Mouse (Mus musculus): ENCODE data around the gene Rngtt.
"Not testable (repeated sequence)": the region's sequence is repeated elsewhere in the genome, so short reads cannot be mapped to it uniquely, and the experiment has no call there.

Rngtt gene

DNA sequence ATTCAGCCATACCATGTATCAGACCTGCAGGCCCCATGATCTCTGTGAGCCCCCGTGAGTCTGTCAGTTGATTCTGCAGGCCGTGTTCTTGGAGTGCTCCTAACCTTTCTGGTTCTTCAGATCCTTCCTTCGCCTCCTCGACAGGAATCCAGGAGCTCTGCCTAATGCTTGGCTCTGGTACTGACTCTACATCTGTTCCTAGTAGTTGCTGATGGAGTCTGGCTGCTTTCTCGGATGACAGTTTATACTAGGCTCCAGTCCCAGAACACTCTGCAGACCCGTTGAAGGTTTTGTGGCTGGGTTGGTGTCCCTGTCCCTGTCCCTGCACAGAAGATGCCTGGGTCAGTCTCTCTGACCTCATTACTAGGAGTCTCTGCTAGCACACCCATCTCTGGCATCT lies 131.8 kb downstream of the Rngtt start:
- DNase-seq (ENCODE audit: low spot score), result no peak

GRCm38 (mm10) chr4:33446265-33446664 lies 136.2 kb downstream of the Rngtt start:
- DNase-seq (ENCODE audit: low spot score), result no peak

- DNase-seq (ENCODE audit: low spot score), result no peak
Measured at GRCm38 (mm10) chr4:33446881-33447280, 136.8 kb downstream of the Rngtt start.

- DNase-seq (ENCODE audit: low spot score), result not testable (repeated sequence)
Measured at GRCm38 (mm10) chr4:33450356-33450755, 140.2 kb downstream of the Rngtt start.

- no peak for DNase-seq (ENCODE audit: low spot score)
Measured at GRCm38 (mm10) chr4:33459851-33460250, 149.7 kb downstream of the Rngtt start.

DNA sequence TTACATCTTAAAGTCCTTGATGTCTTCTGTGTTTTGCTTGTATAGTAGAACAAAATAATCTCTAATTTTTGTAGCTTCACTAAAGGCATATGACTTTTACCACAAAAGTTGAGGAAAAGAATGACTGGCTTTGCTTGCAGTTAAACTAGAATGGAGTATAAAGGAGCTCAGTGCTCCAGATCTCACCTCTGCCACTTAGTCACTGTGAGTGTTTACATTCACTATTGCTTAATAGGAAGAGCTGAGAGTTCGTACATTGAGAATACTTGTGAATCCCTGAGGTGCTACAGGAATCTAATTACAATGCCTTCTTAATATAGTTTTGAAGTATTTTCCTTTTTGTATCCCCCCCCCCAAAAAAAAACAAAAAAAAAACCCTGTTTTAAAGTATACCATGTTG lies 154.3 kb downstream of the Rngtt start:
- no peak for DNase-seq (ENCODE audit: low spot score)

DNA sequence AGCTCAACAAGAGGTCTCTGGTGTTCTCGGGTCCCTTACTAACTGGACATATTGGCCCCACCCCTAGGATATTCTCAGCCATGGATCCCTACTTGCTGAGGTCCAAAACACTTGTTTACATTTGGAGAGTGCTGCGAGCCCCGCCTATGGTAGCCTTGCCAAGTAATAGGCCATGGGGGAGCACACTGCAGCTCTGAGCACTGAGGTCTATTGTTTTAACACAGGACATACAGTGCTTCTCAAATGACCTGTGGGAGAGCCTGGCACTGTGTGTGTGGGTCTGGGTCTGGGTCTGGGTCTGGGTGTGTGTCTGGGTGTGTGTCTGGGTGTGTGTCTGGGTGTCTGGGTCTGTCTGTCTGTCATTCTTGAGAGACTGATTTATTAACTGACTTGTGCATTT lies 155.8 kb downstream of the Rngtt start:
- DNase-seq (ENCODE audit: low spot score), result no peak

- no peak for DNase-seq (ENCODE audit: low spot score)
Measured at GRCm38 (mm10) chr4:33466970-33467399, 156.9 kb downstream of the Rngtt start.

DNA sequence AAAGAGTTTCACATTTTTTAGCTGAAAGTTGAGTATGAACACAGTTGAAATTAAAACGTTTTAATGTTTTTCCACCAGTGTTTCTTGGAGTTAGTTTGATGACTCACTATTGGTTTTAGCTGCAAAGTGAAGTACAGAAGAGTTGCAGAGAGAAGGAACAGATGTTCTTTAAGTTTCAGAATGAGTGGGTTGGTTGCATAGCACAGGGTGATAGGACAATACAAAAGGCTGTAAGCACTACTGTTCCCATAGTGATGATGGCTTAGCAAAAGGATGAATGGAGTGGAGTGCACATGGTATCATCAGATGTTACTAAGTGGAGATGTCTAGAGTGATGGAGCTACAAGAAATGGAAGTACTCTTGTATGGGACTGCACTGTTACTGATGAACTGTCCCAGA lies 157.5 kb downstream of the Rngtt start:
- DNase-seq (ENCODE audit: low spot score), result no peak

GRCm38 (mm10) chr4:33468151-33468550 lies 158.0 kb downstream of the Rngtt start:
- no peak for DNase-seq (ENCODE audit: low spot score)

GRCm38 (mm10) chr4:33470671-33471302 lies 160.7 kb downstream of the Rngtt start:
- no peak for DNase-seq (ENCODE audit: low spot score)

DNA sequence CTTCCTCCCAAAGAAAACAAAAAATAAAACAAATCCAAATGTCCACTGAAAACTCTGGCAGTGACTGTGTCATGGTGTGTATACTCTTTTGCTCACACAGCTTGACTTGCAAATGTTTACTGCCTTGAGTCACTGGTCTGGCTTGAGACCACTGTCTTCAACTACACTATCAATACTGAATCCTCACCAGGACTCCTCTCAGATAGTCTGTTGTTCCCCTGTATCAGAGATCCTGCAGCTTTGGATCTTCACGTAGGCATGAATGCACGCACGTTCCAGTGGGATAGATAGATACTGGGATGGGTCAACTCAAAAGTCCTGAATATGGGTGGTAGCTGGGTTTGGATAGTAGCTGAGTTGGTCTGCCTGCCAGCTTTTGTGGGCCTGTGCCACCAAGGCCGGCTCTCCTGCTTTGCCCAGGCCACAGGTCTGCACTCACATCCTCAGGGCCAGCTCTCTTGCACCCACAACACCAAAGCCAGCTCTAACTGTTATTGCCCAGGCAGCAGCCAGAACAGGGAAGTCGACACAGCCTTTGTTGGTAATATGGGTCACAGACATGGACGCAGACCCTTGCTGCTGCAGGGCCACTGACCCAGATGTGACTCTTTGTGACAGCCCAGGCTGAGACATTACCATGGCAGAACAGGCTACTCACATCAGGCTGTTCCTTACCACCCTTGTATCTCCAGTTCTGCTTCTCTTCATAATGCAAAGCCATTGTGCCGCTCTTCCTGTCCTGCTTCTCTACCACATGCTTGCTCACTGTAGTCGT lies 168.1 kb downstream of the Rngtt start:
- no peak for DNase-seq (ENCODE audit: low spot score)

GRCm38 (mm10) chr4:33481721-33482120 lies 171.6 kb downstream of the Rngtt start:
- DNase-seq (ENCODE audit: low spot score), result no peak

- DNase-seq (ENCODE audit: low spot score), result no peak
Measured at GRCm38 (mm10) chr4:33486050-33486449, 175.9 kb downstream of the Rngtt start.

GRCm38 (mm10) chr4:33491108-33491507 lies 181.0 kb downstream of the Rngtt start:
- no peak for DNase-seq (ENCODE audit: low spot score)

GRCm38 (mm10) chr4:33494377-33494776 lies 184.3 kb downstream of the Rngtt start:
- no peak for DNase-seq (ENCODE audit: low spot score)

DNA sequence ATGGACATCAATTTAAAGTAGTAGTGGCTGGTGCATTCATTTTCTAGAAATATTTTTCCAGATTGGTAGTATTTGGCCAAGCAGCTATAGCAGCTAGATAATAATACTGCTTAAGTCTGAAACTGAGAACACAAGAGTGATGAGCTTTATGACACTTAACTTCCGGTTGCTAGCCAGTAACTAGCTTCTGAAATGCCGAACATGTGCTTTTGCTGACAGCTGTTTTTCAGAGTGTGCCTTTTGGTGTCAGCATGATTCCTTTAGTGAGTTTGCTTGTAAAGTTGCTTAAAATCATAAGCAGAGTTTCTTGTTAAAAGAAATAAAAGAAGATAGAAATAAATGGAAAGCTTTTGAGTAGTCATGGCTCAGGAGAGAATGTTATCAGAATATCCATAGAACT lies 186.9 kb downstream of the Rngtt start:
- no peak for DNase-seq (ENCODE audit: low spot score)

- no peak for DNase-seq (ENCODE audit: low spot score)
Measured at GRCm38 (mm10) chr4:33497657-33498056, 187.5 kb downstream of the Rngtt start.

DNA sequence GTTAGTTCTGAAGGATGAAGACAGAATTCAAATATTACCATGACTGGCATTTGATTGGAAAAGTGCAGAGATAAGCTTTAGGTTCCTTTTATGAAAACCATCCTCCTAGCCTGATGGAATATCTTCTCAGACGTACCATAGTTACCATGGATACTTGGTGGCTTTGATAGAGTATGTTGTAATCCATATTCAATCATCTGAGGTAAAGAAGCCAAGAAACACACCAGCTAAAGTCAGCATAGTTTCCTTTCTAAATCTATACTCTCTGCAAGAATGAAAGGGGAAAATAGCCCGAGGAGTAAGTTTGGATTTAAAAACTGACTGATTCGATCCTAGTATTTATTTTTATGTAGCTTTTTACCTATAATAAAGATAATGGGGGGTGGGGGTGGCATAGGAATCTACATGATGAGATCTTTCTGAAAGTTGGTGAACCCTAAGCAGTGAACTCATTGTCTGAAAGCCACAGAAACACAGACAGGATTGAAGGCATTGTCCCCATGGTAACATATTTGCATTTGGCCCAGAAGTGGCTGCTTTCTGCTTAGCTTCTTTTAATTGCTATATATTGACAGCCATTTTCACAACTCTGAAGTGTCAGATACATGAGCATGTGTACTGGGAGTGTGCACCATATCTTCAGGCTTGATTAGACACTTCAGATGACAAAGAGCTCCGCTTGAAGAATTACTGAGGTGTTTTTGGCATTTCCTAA lies 188.2 kb downstream of the Rngtt start:
- no peak for DNase-seq (ENCODE audit: low spot score)

GRCm38 (mm10) chr4:33506638-33507037 lies 196.5 kb downstream of the Rngtt start:
- no peak for DNase-seq (ENCODE audit: low spot score)

DNA sequence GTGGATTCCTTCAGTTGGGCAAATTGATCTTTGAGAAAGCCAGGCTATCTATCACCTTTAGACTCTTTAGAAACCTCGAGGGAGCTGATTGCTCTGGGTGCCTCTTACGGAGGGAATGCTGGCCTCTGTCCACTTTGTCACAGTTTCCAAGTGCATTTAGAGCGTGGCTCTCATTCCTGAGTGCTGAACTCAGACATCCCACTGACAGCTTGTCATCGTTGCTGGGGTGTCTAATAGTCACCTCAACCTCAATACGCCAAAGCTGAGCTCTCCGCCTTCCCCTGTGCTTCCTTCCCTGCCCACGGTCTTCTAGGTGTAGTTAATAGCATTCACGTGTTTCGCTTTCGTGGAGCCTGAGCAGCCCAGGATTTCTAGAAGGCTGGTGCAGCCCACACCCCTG lies 200.4 kb downstream of the Rngtt start:
- DNase-seq (ENCODE audit: low spot score), result no peak

DNA sequence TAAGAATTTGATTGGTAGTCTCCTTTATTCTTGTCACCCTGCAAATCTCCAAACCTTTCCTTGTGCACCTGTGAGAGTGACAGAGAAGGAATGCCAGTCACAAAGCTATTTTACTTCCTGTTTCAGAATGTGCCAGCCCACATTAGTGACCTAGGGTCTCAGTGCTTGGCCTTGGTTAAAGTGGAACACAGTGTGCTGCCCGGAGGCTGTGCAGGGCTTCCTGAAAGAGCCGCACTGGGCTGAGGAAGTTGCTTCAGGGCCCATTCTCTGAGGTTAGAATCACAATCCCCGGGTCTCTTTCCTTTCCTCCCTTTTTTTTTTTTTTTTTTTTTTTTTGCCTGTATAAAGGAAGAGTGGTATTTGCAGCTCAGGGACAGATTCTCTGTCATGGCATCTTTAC lies 203.3 kb downstream of the Rngtt start:
- no peak for DNase-seq (ENCODE audit: low spot score)
